Mouse (Mus musculus) adrenal gland, adult 10 weeks (tissue): Measurements from ENCODE around the gene G6pdx. TPM values are rescaled to one million over a fixed set of nuclear protein-coding genes. Genes with fewer than 3 reads are reported as not detected.

Experiments
- polyA plus RNA-seq: library from polyadenylated mRNA; stranded (reverse); fragments of 350-450 nt; fragmentation: Illumina TruSeq; extraction: RNeasy Lipid Tissue Mini Kit (QIAGEN cat#74804); gene quantifications from one replicate; pipeline ENCODE4 v1.2.3, GENCODE M21; 2014; ENCODE audit warnings: low read depth, low replicate concordance

Gene G6pdx
- polyA plus RNA-seq = 101 TPM

GRCm38 (mm10) chrX:74428826-74429276 is at the start of gene G6pdx:
G6pdx (minus strand) TSS chrX:74429194.

GRCm38 (mm10) chrX:74392535-74393443 is 36.2 kb downstream of the G6pdx start, which contains the start of the genes Fam3a and Ikbkg:
Fam3a (minus strand) TSS chrX:74393272.
Ikbkg (plus strand) TSS chrX:74393290.

GRCm38 (mm10) chrX:74372888-74373549 is 56.0 kb downstream of the G6pdx start, which contains the start of the genes Ubl4a and Slc10a3:
Ubl4a (minus strand) TSS chrX:74373218.
Slc10a3 (minus strand) TSS chrX:74373349.

Other genes with a start within 250 kb of the G6pdx start
- 20.8 TPM for gene Flna, start 179.4 kb downstream of the G6pdx start, polyA plus RNA-seq
- gene Emd, start 174.5 kb downstream of the G6pdx start, polyA plus RNA-seq = 42.2 TPM
- gene Rpl10, start 158.4 kb downstream of the G6pdx start, polyA plus RNA-seq = 999 TPM
- gene Taz, start 147.3 kb downstream of the G6pdx start, polyA plus RNA-seq = 33.7 TPM
- gene Dnase1l1, start 146.9 kb downstream of the G6pdx start, polyA plus RNA-seq = 11.8 TPM
- 332 TPM for gene Atp6ap1, start 132.1 kb downstream of the G6pdx start, polyA plus RNA-seq
- 223 TPM for gene Gdi1, start 124.2 kb downstream of the G6pdx start, polyA plus RNA-seq
- 18.3 TPM for gene Fam50a, start 116.2 kb downstream of the G6pdx start, polyA plus RNA-seq
- 0.99 TPM for gene Plxna3, start 100.1 kb downstream of the G6pdx start, polyA plus RNA-seq
- gene Lage3, start 75.6 kb downstream of the G6pdx start, polyA plus RNA-seq = 14.9 TPM
- gene Ubl4a, start 56.0 kb downstream of the G6pdx start, polyA plus RNA-seq = 72.0 TPM
- gene Slc10a3, start 55.8 kb downstream of the G6pdx start, polyA plus RNA-seq = 12.7 TPM
- gene Fam3a, start 35.9 kb downstream of the G6pdx start, polyA plus RNA-seq = 8.7 TPM
- gene Ikbkg, start 35.9 kb downstream of the G6pdx start, polyA plus RNA-seq = 69.8 TPM
- not detected for gene Gm6880, start 52.2 kb upstream of the G6pdx start, polyA plus RNA-seq
- not detected for gene Olfr1326-ps1, start 145.7 kb upstream of the G6pdx start, polyA plus RNA-seq
- not detected for gene Olfr1325, start 163.5 kb upstream of the G6pdx start, polyA plus RNA-seq
- not detected for gene Gm5640, start 216.4 kb upstream of the G6pdx start, polyA plus RNA-seq